Mouse (Mus musculus) B cell, adult 62 days (primary cell): Measurements from ENCODE around the gene 1700021F05Rik. TPM values are rescaled to one million over a fixed set of nuclear protein-coding genes. Genes with fewer than 3 reads are reported as not detected.

Experiments used
- total RNA-seq: library from RNA; stranded (reverse); gene quantifications from 4 replicates; pipeline ENCODE4 v1.2.4, GENCODE M21; 2023

1700021F05Rik gene
- total RNA-seq = 10.3 to 14.4 TPM (median 11.2 TPM) in 4 replicates

DNA sequence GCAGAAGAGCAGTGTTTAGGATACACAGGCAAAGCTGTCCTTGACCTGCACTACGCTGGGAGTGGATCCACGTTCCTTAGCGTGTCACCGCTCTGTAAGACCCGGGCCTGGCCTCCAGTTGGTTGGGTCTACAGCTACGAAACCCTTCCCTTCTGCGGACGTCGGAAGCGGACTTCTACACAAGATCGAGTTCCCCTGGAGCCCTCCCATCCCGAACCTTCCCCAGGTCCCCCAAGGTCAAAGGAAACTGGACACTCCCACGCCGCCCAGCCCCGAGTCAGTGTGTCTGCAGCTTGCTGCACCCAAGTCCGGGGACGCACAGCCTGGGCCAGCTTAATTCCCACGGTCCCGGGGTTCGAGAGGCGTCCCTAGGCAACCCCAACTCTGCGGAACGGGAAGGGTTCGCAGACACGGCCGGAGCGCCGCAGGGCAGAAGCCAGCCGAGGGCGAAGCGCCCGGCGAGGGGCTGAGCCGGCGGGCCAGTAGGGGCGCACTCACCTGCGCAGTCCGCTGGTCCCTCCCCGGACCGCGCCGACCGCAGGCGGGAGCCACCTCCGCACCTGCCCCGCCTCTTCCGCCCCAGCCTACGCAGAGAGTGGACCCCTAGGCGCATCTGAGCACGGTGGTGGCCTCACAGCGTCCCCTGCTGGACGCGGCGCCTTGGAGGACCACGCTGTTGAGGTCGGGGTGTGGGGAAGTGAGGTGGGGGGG is at the start of gene 1700021F05Rik:
1700021F05Rik (minus strand) TSS at position 553 of the 711 bp plus-strand sequence.

DNA sequence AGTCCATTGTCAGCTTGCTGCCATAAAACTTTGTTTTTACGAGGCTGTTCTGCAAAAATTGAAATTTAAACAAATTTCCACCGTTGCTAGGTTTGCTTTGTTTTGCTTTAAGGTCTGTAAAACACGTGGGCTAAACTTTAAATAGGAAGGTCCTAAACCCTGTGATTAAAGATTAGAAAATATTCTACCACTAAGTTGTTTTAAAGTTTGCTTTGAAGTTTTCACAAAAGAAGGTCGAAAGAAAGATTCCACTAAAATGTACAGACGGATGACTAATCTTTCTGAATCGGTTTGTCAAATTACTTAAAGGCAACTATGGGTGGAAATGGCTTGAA is 37.2 kb upstream of the 1700021F05Rik start, which contains the start of gene Cd24a:
Cd24a (plus strand) TSS at position 288 of the 335 bp plus-strand sequence.

DNA sequence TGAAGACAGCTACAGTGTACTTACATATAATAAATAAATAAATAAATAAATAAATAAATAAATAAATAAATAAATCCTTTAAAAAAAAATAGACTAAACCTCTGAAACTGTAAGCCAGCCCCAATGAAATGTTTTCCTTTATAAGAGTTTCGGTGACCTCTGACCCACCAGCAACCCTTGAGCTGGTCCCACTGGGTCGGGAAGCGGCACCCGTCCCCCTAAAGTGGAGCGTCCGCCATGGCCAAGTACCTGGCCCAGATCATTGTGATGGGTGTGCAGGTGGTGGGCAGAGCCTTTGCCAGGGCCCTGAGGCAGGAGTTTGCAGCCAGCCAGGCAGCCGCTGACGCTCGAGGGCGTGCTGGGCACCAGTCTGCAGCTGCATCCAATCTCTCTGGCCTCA is 16.9 kb downstream of the 1700021F05Rik start, which contains the start of gene Gm9803:
Gm9803 (plus strand) TSS at position 154 of the 400 bp plus-strand sequence.

DNA sequence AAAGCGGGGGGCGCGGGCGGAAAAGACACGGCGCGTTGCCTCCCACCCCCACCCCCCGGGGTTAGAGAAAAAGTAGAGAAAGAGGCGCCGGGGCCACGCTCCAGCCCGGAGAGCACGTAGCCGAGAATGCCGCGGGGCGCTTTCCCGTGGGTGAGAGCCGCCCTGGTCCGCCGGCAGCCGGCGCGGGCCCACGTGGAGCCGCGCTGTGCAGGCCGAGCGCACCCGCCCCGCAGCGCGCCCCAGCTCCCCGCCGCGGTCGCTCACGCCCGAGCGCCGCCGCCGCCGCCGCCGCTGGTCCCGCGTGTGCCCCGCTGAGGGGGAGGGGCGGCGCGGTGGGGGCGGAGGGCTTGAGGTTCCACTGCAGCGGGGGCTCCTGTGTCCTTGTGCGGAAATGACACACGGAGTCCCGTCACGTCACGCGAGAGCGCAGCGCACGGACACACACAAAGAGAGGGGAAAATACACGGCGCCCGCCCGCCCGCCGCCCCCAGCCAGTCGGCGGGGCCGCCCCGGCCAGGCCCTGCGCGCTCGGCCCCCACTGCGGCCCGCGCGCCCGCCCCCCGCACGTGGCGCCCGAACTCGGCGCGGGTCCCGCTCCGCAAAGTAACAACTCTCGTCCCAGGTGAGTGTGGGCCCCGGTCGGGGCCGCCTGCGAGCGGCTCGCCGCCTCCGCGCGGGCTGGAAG is 61.9 kb downstream of the 1700021F05Rik start, which contains the start of gene Bend3:
Bend3 (plus strand) TSS at position 81 of the 685 bp plus-strand sequence.

Other genes starting within 250 kb of the 1700021F05Rik start
- gene Bend3, start 62.2 kb downstream of the 1700021F05Rik start, total RNA-seq = 10.6 to 16.6 TPM (median 13.5 TPM) in 4 replicates
- not detected in 4 replicates for gene Gm9803, start 16.9 kb downstream of the 1700021F05Rik start, total RNA-seq
- 593 to 672 TPM (median 647 TPM) in 4 replicates for gene Cd24a, start 37.3 kb upstream of the 1700021F05Rik start, total RNA-seq